Comparison of ENCODE assay signal across 16 mouse cellular contexts in the genomic region with DNA sequence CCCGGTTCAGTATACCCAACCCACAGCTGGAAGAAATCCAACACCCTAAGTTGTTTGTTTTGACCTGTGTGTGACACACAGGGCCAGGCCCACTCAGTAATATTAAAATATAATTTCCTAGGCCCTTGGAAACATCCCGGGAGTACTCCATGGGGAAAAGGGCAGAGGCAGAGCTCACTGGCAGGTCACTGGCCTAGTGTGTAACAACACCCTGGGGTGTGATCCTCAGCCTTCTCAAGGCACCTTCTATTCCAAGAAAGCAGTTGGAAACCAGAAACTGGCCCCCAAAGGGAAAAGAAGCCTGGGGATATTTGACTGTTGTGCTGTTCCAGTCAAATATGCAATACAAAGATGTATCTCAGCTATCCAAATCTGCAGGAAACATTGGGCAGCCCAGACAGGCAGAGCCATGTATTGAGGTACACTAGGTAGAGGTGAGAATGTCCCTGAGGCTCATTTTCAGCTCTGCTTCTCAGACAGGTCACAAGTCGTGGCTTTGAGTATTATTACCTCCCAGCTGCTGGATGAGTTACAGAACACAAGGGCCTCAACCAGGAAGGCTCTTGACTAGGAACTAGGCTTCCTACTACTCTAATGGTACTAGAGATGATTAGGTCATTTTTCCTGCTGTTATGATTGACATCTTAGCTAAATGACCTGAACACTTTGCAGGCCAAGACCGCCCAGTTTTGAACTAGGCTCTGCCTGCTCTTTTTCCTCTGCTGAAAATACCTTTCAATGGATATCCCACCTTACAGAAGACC. TPM values are rescaled to one million over a fixed set of nuclear protein-coding genes. Genes with fewer than 3 reads are reported as not detected.
A peak's percentile ranks its signal among the peaks of the same experiment; 100 is the strongest.
DNase-seq lines count a peak whose midpoint lies in the region; ATAC-seq and TF ChIP-seq lines count a peak whose summit lies in the region.
"Had no signal": no experiment of that assay in that cellular context is flagged by ENCODE, and none has a peak within 500 bp of the region (broad histone marks: within the 10 kb centered on the region; RNA-seq: fewer than 3 reads in every experiment).

No protein-coding gene starts in this region.

- H3K36me3 ChIP-seq in intestine, embryonic 15.5 days: peaks cover 25% of the 10 kb centered on the region
- peaks cover 41% of the 10 kb centered on the region for H3K36me3 ChIP-seq in macrophage (ENCODE audit: inconsistent target)
- peaks cover 28% of the 10 kb centered on the region for H3K36me3 ChIP-seq in midbrain, embryonic 16.5 days (ENCODE audit: control insufficient read depth, insufficient read depth, low read length)

- TF ChIP-seq CTCF in lung, adult 2 months (IDR thresholded peaks at IDR 0.05; ENCODE audit: insufficient read depth, low read length): no peak

- TF ChIP-seq POLR2A in lung, adult 2 months (IDR thresholded peaks at IDR 0.05; ENCODE audit: borderline replicate concordance, extremely low read depth, low read depth, low read length): no peak

- WGBS in lung, adult 2 months: 37% methylated on average over 4 of the region's 4 CpGs
- WGBS in intestine, embryonic 15.5 days: 39% methylated on average over 4 of the region's 4 CpGs
- 64% methylated on average over 3 of the region's 4 CpGs for WGBS in macrophage (ENCODE audit: missing documents)
- WGBS in midbrain, embryonic 16.5 days: 54% methylated on average over 3 of the region's 4 CpGs

- no peaks in the 10 kb centered on the region for H3K27me3 ChIP-seq in intestine, embryonic 15.5 days (replicated peaks)
- no peaks in the 10 kb centered on the region for H3K27me3 ChIP-seq in midbrain, embryonic 16.5 days (ENCODE audit: control insufficient read depth, insufficient read depth, low read depth, low read length)
- H3K27me3 ChIP-seq: forebrain, embryonic 15.5 days; Patski had no signal

- no peak overlapping the region for H3K4me2 ChIP-seq in intestine, embryonic 15.5 days (replicated peaks)
- no peak overlapping the region for H3K4me2 ChIP-seq in midbrain, embryonic 16.5 days (ENCODE audit: low read length)
- H3K4me2 ChIP-seq: forebrain, embryonic 15.5 days had no signal

- 0 out of 2 replicates have a peak overlapping the region, but pooled peaks have one; percentile 14 for H3K27ac ChIP-seq in intestine, embryonic 15.5 days
- H3K27ac ChIP-seq in macrophage: peak overlapping the region; percentile 85
- H3K27ac ChIP-seq in midbrain, embryonic 16.5 days (ENCODE audit: low read length): no peak overlapping the region
- H3K27ac ChIP-seq: forebrain, embryonic 15.5 days; kidney, postnatal 0 days had no signal

- peaks cover 16% of the 10 kb centered on the region for H3K79me2 ChIP-seq in macrophage (ENCODE audit: inconsistent target)

- H3K9ac ChIP-seq in intestine, embryonic 15.5 days: no peak overlapping the region
- no peak overlapping the region for H3K9ac ChIP-seq in midbrain, embryonic 16.5 days (ENCODE audit: low read depth, low read length)
- H3K9ac ChIP-seq: forebrain, embryonic 15.5 days had no signal

- H3K4me1 ChIP-seq in lung, adult 2 months (ENCODE audit: control insufficient read depth, insufficient read depth, low read length): peaks cover 13% of the 10 kb centered on the region
- H3K4me1 ChIP-seq in intestine, embryonic 15.5 days (replicated peaks): peaks cover 4% of the 10 kb centered on the region; the same call in 1 of the 2 replicates
- no peaks in the 10 kb centered on the region for H3K4me1 ChIP-seq in midbrain, embryonic 16.5 days (ENCODE audit: control insufficient read depth, insufficient read depth, low read length)
- H3K4me1 ChIP-seq: forebrain, embryonic 15.5 days; midbrain, embryonic 10.5 days had no signal

- peak; percentile 90 for DNase-seq in heart, adult 11 months
- DNase-seq in heart, postnatal 14 days: no peak
- peak; percentile 56 for DNase-seq in lung, postnatal 36 days
- DNase-seq in lung, adult 2 months: no peak
- no peak for DNase-seq in frontal cortex, postnatal 25 days (ENCODE audit: low spot score in 2 of 2)
- DNase-seq: heart, postnatal 10 days; layer of hippocampus, adult 9-11 months; spleen, adult 18-20 months; thymus, postnatal 25 days had no signal

- no peaks in the 10 kb centered on the region for H3K9me3 ChIP-seq in intestine, embryonic 15.5 days
- H3K9me3 ChIP-seq in midbrain, embryonic 16.5 days (replicated peaks; ENCODE audit: control insufficient read depth, low read length, poor library complexity, severe bottlenecking): no peaks in the 10 kb centered on the region
- H3K9me3 ChIP-seq: forebrain, embryonic 15.5 days; midbrain, embryonic 10.5 days had no signal

- ATAC-seq in intestine, embryonic 15.5 days: peak; percentile 18; the same call in 1 of the 2 replicates
- ATAC-seq in midbrain, embryonic 16.5 days: no peak
- ATAC-seq: forebrain, embryonic 15.5 days; Patski had no signal

- intact Hi-C loops in heart, postnatal 14 days (cut with DNase I): no loop called here

- H3K4me3 ChIP-seq in lung, adult 2 months (replicated peaks; ENCODE audit: extremely low read depth, low read depth, low read length): no peak overlapping the region
- no peak overlapping the region for H3K4me3 ChIP-seq in intestine, embryonic 15.5 days (replicated peaks)
- H3K4me3 ChIP-seq in macrophage (ENCODE audit: inconsistent target): no peak overlapping the region
- no peak overlapping the region for H3K4me3 ChIP-seq in midbrain, embryonic 16.5 days (ENCODE audit: low read depth, low read length)
- H3K4me3 ChIP-seq: forebrain, embryonic 15.5 days; midbrain, embryonic 10.5 days had no signal

RNA-seq across cellular contexts. Expression of a gene that starts 21.7 kb away (rescaled TPM):
- 1 to 10 TPM; 8.5 to 9.6 TPM for total RNA-seq in heart, postnatal 14 days (2021)
- polyA plus RNA-seq in lung, adult 2 months (2012; rRNA removed): 2.6 and 3.9 TPM in 2 replicates
- 22.7 and 23.3 TPM in 2 replicates for polyA plus RNA-seq in intestine, embryonic 15.5 days (2015; fragmentation: Nextera tagmentation; extraction: Ambion mirVana)
- 10 to 100 TPM in 1 of 26 experiments, 1 to 10 TPM in 25; 1.1 to 10.1 (median 3.2) TPM for total RNA-seq in macrophage (2018; cell fraction: chromatin; rRNA removed)
- total RNA-seq in macrophage (2018; cell fraction: cytosol; rRNA removed): 1 to 10 TPM; 2.1 to 9.7 (median 7.2) TPM
- total RNA-seq in macrophage (2018; cell fraction: nucleus; rRNA removed): 10 to 100 TPM in 3 of 26 experiments, 1 to 10 TPM in 23; 2.3 to 11.6 (median 5.4) TPM
- polyA plus RNA-seq in macrophage (2018): 6.5 to 9.0 TPM (median 8.4 TPM) in 3 replicates
- 10.2 and 11.9 TPM in 2 replicates for polyA plus RNA-seq in midbrain, embryonic 16.5 days (2015; fragmentation: Nextera tagmentation; extraction: Ambion mirVana)

RNA-seq across cellular contexts. Expression of a gene that starts 21.9 kb away (rescaled TPM):
- 10 to 100 TPM; 50.4 to 51.9 TPM for total RNA-seq in heart, postnatal 14 days (2021)
- polyA plus RNA-seq in lung, adult 2 months (2012; rRNA removed): 29.7 and 34.7 TPM in 2 replicates
- polyA plus RNA-seq in intestine, embryonic 15.5 days (2015; fragmentation: Nextera tagmentation; extraction: Ambion mirVana): 131 and 140 TPM in 2 replicates
- total RNA-seq in macrophage (2018; cell fraction: chromatin; rRNA removed): 1,000 to 10,000 TPM in 9 of 26 experiments, 100 to 1,000 TPM in 17; 133 to 1,527 (median 536) TPM
- 100 to 1,000 TPM; 263 to 703 (median 483) TPM for total RNA-seq in macrophage (2018; cell fraction: cytosol; rRNA removed)
- 100 to 1,000 TPM; 172 to 865 (median 371) TPM for total RNA-seq in macrophage (2018; cell fraction: nucleus; rRNA removed)
- 614 to 688 TPM (median 618 TPM) in 3 replicates for polyA plus RNA-seq in macrophage (2018)
- 63.9 and 66.7 TPM in 2 replicates for polyA plus RNA-seq in midbrain, embryonic 16.5 days (2015; fragmentation: Nextera tagmentation; extraction: Ambion mirVana)

Comparison
In these comparisons a context has a peak if more than half of its experiments do, and no peak if none do; other contexts are left out.
1. DNase-seq: peak in heart, adult 11 months (single experiment) and lung, postnatal 36 days (single experiment); none in heart, postnatal 14 days (0 of 2), lung, adult 2 months (single experiment) and frontal cortex, postnatal 25 days (0 of 2).